Mouse (Mus musculus) small intestine, adult 2 months (tissue): ENCODE data around the gene Rfx3.

Source experiments
- CTCF ChIP-seq: fragments of 200-500 bp; IDR thresholded peaks from 2 replicates; pipeline ENCODE4 v1.5.1; 2012; ENCODE audit warnings: low read depth, mild to moderate bottlenecking, control low read depth, inconsistent platforms, low read length, moderate library complexity, mixed read lengths; ENCODE audit not compliant: insufficient replicate concordance, insufficient read length; ENCODE audit errors: extremely low read depth
- POLR2A ChIP-seq: fragments of 200-500 bp; IDR thresholded peaks from 2 replicates; pipeline ENCODE4 v1.6.1; 2012; ENCODE audit warnings: low read depth, mild to moderate bottlenecking, control low read depth, inconsistent platforms, low read length, moderate library complexity

DNA sequence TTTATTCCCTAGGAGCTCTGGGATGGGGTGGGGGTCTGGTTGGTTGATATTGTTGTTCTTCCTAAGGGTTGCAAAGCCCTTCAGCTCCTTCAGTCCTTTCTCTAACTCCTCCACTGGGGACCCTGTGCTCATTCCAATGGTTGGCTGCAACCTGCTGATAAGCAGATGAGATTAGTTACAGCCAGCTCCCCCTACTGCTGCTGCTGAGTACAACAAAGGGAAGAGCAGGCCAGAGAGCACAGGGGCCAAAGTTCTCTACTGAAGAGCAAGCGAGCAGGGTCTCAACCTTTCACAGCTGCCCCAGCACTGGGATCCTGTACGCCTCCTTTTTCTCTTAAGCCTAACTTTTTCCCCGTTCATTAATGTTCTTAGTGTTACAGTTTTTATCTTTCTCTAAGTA is 126.4 kb downstream of the Rfx3 start:
- TF ChIP-seq CTCF (peak; percentile 20; the same call in 1 of the 2 replicates), POLR2A (no peak)
